Mouse (Mus musculus): ENCODE measurements around the gene Als2cl. TPM values are rescaled to one million over a fixed set of nuclear protein-coding genes. Genes with fewer than 3 reads are reported as not detected.

Gene Als2cl
- polyA plus RNA-seq, 2 experiments = 1.6 to 7.4 TPM

- H3K4me3 ChIP-seq (replicated peaks; ENCODE audit: low read length) = no peak overlapping the region
- no peaks in the 10 kb centered on the region for H3K27me3 ChIP-seq (ENCODE audit: control insufficient read depth, insufficient read depth, low read length)
- DNase-seq (ENCODE audit: low spot score) (no peak), ATAC-seq (ENCODE audit: low FRiP score, low read depth) (no peak)
- no peak for TF ChIP-seq POLR2A (IDR thresholded peaks at IDR 0.05; ENCODE audit: borderline replicate concordance, extremely low read depth, insufficient read depth, insufficient read length)
- H3K4me2 ChIP-seq (replicated peaks; ENCODE audit: low read depth, low read length, severe bottlenecking) = no peak overlapping the region
- no peaks in the 10 kb centered on the region for H3K9me3 ChIP-seq (ENCODE audit: control insufficient read depth, low read length)
- no peaks in the 10 kb centered on the region for H3K36me3 ChIP-seq (ENCODE audit: control insufficient read depth, insufficient read depth, low read length)
- H3K27ac ChIP-seq (replicated peaks; ENCODE audit: low read depth, low read length) = no peak overlapping the region
- H3K4me1 ChIP-seq (ENCODE audit: control insufficient read depth, insufficient read depth, low read length) = no peaks in the 10 kb centered on the region
- WGBS = 95% methylated on average over 11 of the region's 11 CpGs
- H3K9ac ChIP-seq (ENCODE audit: low read depth, low read length, severe bottlenecking) = no peak overlapping the region
Measured at GRCm38 (mm10) chr9:110907201-110907837, 27.6 kb downstream of the Als2cl start.

DNA sequence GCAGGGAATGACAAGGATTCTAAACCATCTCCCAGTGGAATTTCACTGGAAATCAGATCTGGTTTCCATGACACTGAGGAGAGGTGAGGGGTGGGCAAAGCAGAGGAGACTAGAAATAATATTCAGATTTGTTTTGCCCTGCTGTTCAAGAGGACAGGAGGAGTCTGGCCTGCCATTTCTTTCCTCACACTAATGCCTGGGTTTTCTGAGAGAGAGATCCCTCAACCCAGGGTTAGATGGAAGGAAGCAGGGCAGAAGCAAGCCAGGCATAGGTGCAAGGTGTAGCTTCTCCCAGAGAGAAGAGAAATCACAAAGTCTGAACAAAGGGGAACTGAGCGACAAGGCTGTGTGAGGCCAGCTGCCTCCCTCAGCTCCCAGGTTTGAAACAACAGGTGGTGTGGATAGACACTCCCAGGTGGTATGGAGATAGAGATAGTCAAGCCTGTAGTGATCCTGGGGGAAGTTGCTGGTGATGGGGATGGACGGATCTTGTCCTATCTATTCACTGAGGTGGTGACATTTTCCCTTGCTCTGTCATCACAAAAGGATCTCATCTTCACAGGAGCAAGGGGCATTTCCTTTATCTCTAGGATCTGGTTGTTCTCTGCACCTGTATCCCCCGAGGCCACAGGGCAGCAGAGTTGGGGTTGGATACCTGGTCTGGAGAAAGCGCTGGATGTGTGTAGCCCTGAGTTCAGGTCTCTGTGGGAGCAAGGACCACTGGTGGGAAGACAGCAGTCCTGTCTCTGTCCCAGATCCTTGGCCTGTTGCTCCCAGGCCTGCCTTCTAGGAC, 28.4 kb downstream of the Als2cl start:
- WGBS = 79% methylated on average over 4 of the region's 4 CpGs
- DNase-seq (ENCODE audit: low spot score) = no peak
- Histone ChIP-seq H3K4me1 (ENCODE audit: control insufficient read depth, insufficient read depth, low read length) (no peaks in the 10 kb centered on the region), H3K27ac (replicated peaks; ENCODE audit: low read depth, low read length) (no peak overlapping the region), H3K36me3 (ENCODE audit: control insufficient read depth, insufficient read depth, low read length) (no peaks in the 10 kb centered on the region), H3K27me3 (ENCODE audit: control insufficient read depth, insufficient read depth, low read length) (no peaks in the 10 kb centered on the region), H3K4me3 (replicated peaks; ENCODE audit: low read length) (no peak overlapping the region), H3K9ac (ENCODE audit: low read depth, low read length, severe bottlenecking) (no peak overlapping the region), H3K9me3 (ENCODE audit: control insufficient read depth, low read length) (no peaks in the 10 kb centered on the region), H3K4me2 (replicated peaks; ENCODE audit: low read depth, low read length, severe bottlenecking) (no peak overlapping the region)
- no peak for TF ChIP-seq POLR2A (IDR thresholded peaks at IDR 0.05; ENCODE audit: borderline replicate concordance, extremely low read depth, insufficient read depth, insufficient read length)
- no peak for ATAC-seq (ENCODE audit: low FRiP score, low read depth)

DNA sequence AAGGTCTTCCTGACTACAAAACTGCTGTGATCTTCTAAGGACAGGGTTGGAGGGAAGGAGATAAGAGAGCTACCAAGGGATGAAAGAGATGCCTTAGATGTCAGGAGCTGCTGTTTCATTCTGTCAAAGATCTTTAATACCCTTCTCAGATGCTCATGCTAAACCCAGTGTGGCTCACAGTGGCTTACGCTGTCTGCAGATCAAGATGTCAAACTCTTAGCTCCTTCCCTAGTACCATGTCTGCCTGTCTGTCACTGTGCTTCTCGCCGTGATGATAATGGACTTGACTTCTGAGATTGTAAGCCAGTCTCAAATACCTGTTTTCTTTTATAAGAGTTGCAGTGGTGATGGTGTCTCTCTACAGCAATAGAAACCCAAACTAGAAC, 29.0 kb downstream of the Als2cl start:
- Histone ChIP-seq H3K4me3 (replicated peaks; ENCODE audit: low read length) (no peak overlapping the region), H3K27ac (replicated peaks; ENCODE audit: low read depth, low read length) (no peak overlapping the region), H3K4me1 (ENCODE audit: control insufficient read depth, insufficient read depth, low read length) (no peaks in the 10 kb centered on the region), H3K27me3 (ENCODE audit: control insufficient read depth, insufficient read depth, low read length) (no peaks in the 10 kb centered on the region), H3K9ac (ENCODE audit: low read depth, low read length, severe bottlenecking) (no peak overlapping the region), H3K4me2 (replicated peaks; ENCODE audit: low read depth, low read length, severe bottlenecking) (no peak overlapping the region), H3K9me3 (ENCODE audit: control insufficient read depth, low read length) (no peaks in the 10 kb centered on the region), H3K36me3 (ENCODE audit: control insufficient read depth, insufficient read depth, low read length) (no peaks in the 10 kb centered on the region)
- DNase-seq (ENCODE audit: low spot score) (no peak), ATAC-seq (ENCODE audit: low FRiP score, low read depth) (no peak)
- TF ChIP-seq POLR2A (IDR thresholded peaks at IDR 0.05; ENCODE audit: borderline replicate concordance, extremely low read depth, insufficient read depth, insufficient read length) = no peak
- WGBS = 94% methylated on average over 3 of the region's 3 CpGs

GRCm38 (mm10) chr9:110909371-110909967, 29.8 kb downstream of the Als2cl start:
- Histone ChIP-seq H3K4me1 (ENCODE audit: control insufficient read depth, insufficient read depth, low read length) (no peaks in the 10 kb centered on the region), H3K9ac (ENCODE audit: low read depth, low read length, severe bottlenecking) (no peak overlapping the region), H3K27ac (replicated peaks; ENCODE audit: low read depth, low read length) (no peak overlapping the region), H3K36me3 (ENCODE audit: control insufficient read depth, insufficient read depth, low read length) (no peaks in the 10 kb centered on the region), H3K27me3 (ENCODE audit: control insufficient read depth, insufficient read depth, low read length) (no peaks in the 10 kb centered on the region), H3K4me2 (replicated peaks; ENCODE audit: low read depth, low read length, severe bottlenecking) (no peak overlapping the region), H3K9me3 (ENCODE audit: control insufficient read depth, low read length) (no peaks in the 10 kb centered on the region), H3K4me3 (replicated peaks; ENCODE audit: low read length) (no peak overlapping the region)
- ATAC-seq (ENCODE audit: low FRiP score, low read depth) = no peak
- TF ChIP-seq POLR2A (IDR thresholded peaks at IDR 0.05; ENCODE audit: borderline replicate concordance, extremely low read depth, insufficient read depth, insufficient read length) = no peak
- no peak for DNase-seq (ENCODE audit: low spot score)
- WGBS = 80% methylated on average over 6 of the region's 6 CpGs

DNA sequence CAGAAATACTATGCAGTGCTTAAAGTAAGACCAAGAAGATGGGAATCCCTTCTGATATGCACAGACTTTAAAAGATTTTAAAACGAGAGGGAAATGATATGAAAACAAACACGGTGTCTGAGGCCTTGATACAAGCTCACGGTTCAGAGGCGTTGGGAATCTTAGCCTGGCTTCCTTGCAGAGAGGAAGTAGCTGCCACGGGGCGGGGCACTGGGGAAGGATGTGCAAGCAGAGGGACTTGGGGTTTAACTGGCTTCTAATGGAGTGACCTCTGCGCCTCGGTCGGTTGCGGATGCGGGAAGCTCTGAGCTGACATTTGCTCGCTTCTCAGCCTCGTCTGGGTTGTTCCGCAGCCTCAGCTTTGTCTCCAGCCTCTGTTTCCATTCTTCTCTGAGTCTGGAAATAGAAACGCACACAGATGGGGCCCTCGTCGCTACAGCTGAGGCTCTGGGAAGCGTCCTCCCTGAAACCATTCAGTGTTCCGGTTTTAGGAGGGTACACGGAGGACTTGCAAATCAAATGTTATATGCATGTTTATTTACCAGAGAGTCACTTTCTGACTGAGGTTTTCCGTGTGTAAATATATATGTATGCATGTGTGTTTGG, 35.1 kb downstream of the Als2cl start:
- TF ChIP-seq POLR2A (IDR thresholded peaks at IDR 0.05; ENCODE audit: borderline replicate concordance, extremely low read depth, insufficient read depth, insufficient read length) = no peak
- H3K36me3 ChIP-seq (ENCODE audit: control insufficient read depth, insufficient read depth, low read length) = no peaks in the 10 kb centered on the region
- H3K27ac ChIP-seq (replicated peaks; ENCODE audit: low read depth, low read length) = no peak overlapping the region
- H3K4me2 ChIP-seq (replicated peaks; ENCODE audit: low read depth, low read length, severe bottlenecking) = no peak overlapping the region
- WGBS = 64% methylated on average over 21 of the region's 21 CpGs
- H3K27me3 ChIP-seq (ENCODE audit: control insufficient read depth, insufficient read depth, low read length) = no peaks in the 10 kb centered on the region
- DNase-seq (ENCODE audit: low spot score) = no peak
- ATAC-seq (ENCODE audit: low FRiP score, low read depth) = no peak
- no peak overlapping the region for H3K9ac ChIP-seq (ENCODE audit: low read depth, low read length, severe bottlenecking)
- H3K9me3 ChIP-seq (ENCODE audit: control insufficient read depth, low read length) = no peaks in the 10 kb centered on the region
- no peaks in the 10 kb centered on the region for H3K4me1 ChIP-seq (ENCODE audit: control insufficient read depth, insufficient read depth, low read length)
- H3K4me3 ChIP-seq (replicated peaks; ENCODE audit: low read length) = no peak overlapping the region

Data from limb, embryonic 14.5 days (tissue).